Comparison of ENCODE assay signal across 9 mouse cellular contexts in the genomic region with DNA sequence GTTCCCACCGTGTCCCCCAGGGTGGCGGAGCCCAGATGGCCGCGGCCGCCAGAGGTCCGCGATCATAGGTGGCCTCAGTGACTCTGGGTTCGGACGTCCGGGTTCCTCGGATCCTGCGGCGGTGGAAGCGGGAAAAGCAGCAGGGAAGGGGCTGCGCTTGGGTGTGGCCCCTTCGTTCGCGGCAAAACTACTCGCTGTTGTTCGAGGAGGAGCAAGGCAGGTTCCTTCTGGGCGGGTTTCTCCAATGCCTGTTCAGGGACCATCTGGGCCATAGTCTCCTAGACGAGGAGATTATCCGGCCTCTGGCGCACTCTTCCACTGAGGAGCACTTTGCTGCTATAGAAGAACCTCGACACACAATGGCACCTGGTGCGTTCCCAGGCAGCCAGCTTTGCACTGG. TPM values are rescaled to one million over a fixed set of nuclear protein-coding genes. Genes with fewer than 3 reads are reported as not detected.
DNase-seq lines count a peak whose midpoint lies in the region; ATAC-seq and TF ChIP-seq lines count a peak whose summit lies in the region.
"Had no signal": no experiment of that assay in that cellular context is flagged by ENCODE, and none has a peak within 500 bp of the region (broad histone marks: within the 10 kb centered on the region; RNA-seq: fewer than 3 reads in every experiment).

No protein-coding gene starts in this region.

- WGBS in heart, embryonic 16.5 days: 1% methylated on average over 26 of the region's 26 CpGs
- WGBS in liver, embryonic 14.5 days (ENCODE audit: insufficient replicate concordance): 1% methylated on average over 26 of the region's 26 CpGs

- intact Hi-C loops in heart, postnatal 10 days (cut with DNase I): no loop called here

- no peak for DNase-seq in heart, postnatal 10 days
- DNase-seq in ES-E14 (ENCODE audit: low read depth, low spot score): no peak
- DNase-seq in liver, embryonic 14.5 days (ENCODE audit: low read depth in 3 of 3, low spot score in 3 of 3): no peak
- DNase-seq in ovary, postnatal 36 days (ENCODE audit: low spot score): no peak
- DNase-seq in layer of hippocampus, adult 9-10 months (ENCODE audit: low spot score): no peak
- no peak for DNase-seq in gastrocnemius, adult 18-20 months (ENCODE audit: low spot score)

- peak overlapping the region; percentile 15; the same call in 1 of the 2 replicates for H3K4me3 ChIP-seq in heart, embryonic 16.5 days (ENCODE audit: low read length)
- peak overlapping the region; percentile 44 to 60 for H3K4me3 ChIP-seq in ES-E14 (ENCODE audit: insufficient read depth in 1 of 2, low read depth in 1 of 2, low read length in 2 of 2, poor library complexity in 1 of 2, severe bottlenecking in 1 of 2)
- H3K4me3 ChIP-seq in embryonic fibroblast, embryonic 13.5 days (ENCODE audit: insufficient read depth, low read length): peak overlapping the region; percentile 18
- peak overlapping the region; percentile 28 to 34; a peak in 3 of 4 replicates for H3K4me3 ChIP-seq in liver, embryonic 14.5 days (ENCODE audit: insufficient read depth in 1 of 2, low read depth in 2 of 2, low read length in 2 of 2)

- no peak for TF ChIP-seq POLR2A in embryonic fibroblast, embryonic 13.5 days (IDR thresholded peaks at IDR 0.05; ENCODE audit: low read depth, low read length)

- no peaks in the 10 kb centered on the region for H3K9me3 ChIP-seq in heart, embryonic 16.5 days (replicated peaks; ENCODE audit: control insufficient read depth, low read length)
- no peaks in the 10 kb centered on the region for H3K9me3 ChIP-seq in ES-E14 (ENCODE audit: control insufficient read depth, insufficient read depth, low read depth, low read length)
- no peaks in the 10 kb centered on the region for H3K9me3 ChIP-seq in liver, embryonic 14.5 days (ENCODE audit: control insufficient read depth, low read length)

- H3K27me3 ChIP-seq in heart, embryonic 16.5 days (ENCODE audit: control insufficient read depth, insufficient read depth, low read length): peaks cover 84% of the 10 kb centered on the region
- H3K27me3 ChIP-seq in liver, embryonic 14.5 days (ENCODE audit: control insufficient read depth, insufficient read depth, low read length): peaks cover 64% of the 10 kb centered on the region

- no peak overlapping the region for H3K27ac ChIP-seq in heart, embryonic 16.5 days (ENCODE audit: low read length)
- H3K27ac ChIP-seq in ES-E14 (ENCODE audit: insufficient read depth, low read depth, low read length, poor library complexity, severe bottlenecking): no peak overlapping the region
- no peak overlapping the region for H3K27ac ChIP-seq in embryonic fibroblast, embryonic 13.5 days (ENCODE audit: insufficient read depth, low read length)
- H3K27ac ChIP-seq in liver, embryonic 14.5 days: no peak overlapping the region

- no peak overlapping the region for H3K9ac ChIP-seq in heart, embryonic 16.5 days (ENCODE audit: low read length)
- peak overlapping the region; percentile 54; the same call in 1 of the 2 replicates for H3K9ac ChIP-seq in ES-E14 (ENCODE audit: insufficient read depth, low read depth, low read length, poor library complexity, severe bottlenecking)
- no peak overlapping the region for H3K9ac ChIP-seq in liver, embryonic 14.5 days (replicated peaks)

- ATAC-seq in heart, embryonic 16.5 days (replicated peaks; ENCODE audit: extremely low read depth, insufficient read depth, low FRiP score): no peak
- no peak for ATAC-seq in liver, embryonic 14.5 days (ENCODE audit: insufficient read depth)

- peak overlapping the region; percentile 27 for H3K4me2 ChIP-seq in heart, embryonic 16.5 days (ENCODE audit: low read depth, low read length)
- H3K4me2 ChIP-seq in liver, embryonic 14.5 days (ENCODE audit: low read depth): peak overlapping the region; percentile 54

- H3K36me3 ChIP-seq in heart, embryonic 16.5 days (ENCODE audit: control insufficient read depth, insufficient read depth): no peaks in the 10 kb centered on the region
- H3K36me3 ChIP-seq in ES-E14 (ENCODE audit: control insufficient read depth, insufficient read depth, low read length, poor library complexity, severe bottlenecking): no peaks in the 10 kb centered on the region
- no peaks in the 10 kb centered on the region for H3K36me3 ChIP-seq in liver, embryonic 14.5 days (replicated peaks; ENCODE audit: control insufficient read depth, insufficient read depth, low read depth)

- TF ChIP-seq EP300 in liver, embryonic 14.5 days (IDR thresholded peaks at IDR 0.05; ENCODE audit: low read depth): no peak

- peaks cover 6% of the 10 kb centered on the region; the same call in 1 of the 2 replicates for H3K4me1 ChIP-seq in heart, embryonic 16.5 days (ENCODE audit: control insufficient read depth, insufficient read depth, low read length)
- peaks cover 0 to 6% of the 10 kb centered on the region in 2 experiments; a peak in 2 of 4 replicates for H3K4me1 ChIP-seq in ES-E14 (ENCODE audit: control insufficient read depth in 2 of 2, insufficient read depth in 2 of 2, low read length in 2 of 2, poor library complexity in 1 of 2)
- peaks cover 2% of the 10 kb centered on the region; the same call in 1 of the 2 replicates for H3K4me1 ChIP-seq in embryonic fibroblast, embryonic 13.5 days (ENCODE audit: control insufficient read depth, insufficient read depth, low read length)
- H3K4me1 ChIP-seq in liver, embryonic 14.5 days (replicated peaks; ENCODE audit: control insufficient read depth in 2 of 2, insufficient read depth in 2 of 2, low read length in 1 of 2): peaks cover 6 to 9% of the 10 kb centered on the region in 2 experiments; a peak in 3 of 4 replicates

- TF ChIP-seq CTCF in embryonic fibroblast, embryonic 13.5 days (IDR thresholded peaks at IDR 0.05; ENCODE audit: borderline replicate concordance, insufficient read depth, low read length): no peak
- peak; percentile 12; the same call in 1 of the 2 replicates for TF ChIP-seq CTCF in liver, embryonic 14.5 days (IDR thresholded peaks at IDR 0.05; ENCODE audit: low read depth)

- in situ Hi-C loops in ES-E14 (cut with MboI; ENCODE audit: low sequenced_read_pairs in 2 of 2, unreplicated experiment in 2 of 2): loop anchor here in 1 of 2 experiments (25.0 kb wide), 1 partner anchor 317 kb away; no protein-coding TSS in a partner anchor

TF ChIP-seq in ES-E14, 5 proteins besides CTCF, POLR2A, EP300 and RAD21:
- no peak for TF ChIP-seq ZNF384 (IDR thresholded peaks at IDR 0.05; ENCODE audit: low read depth, low read length)
- no peak for TF ChIP-seq CHD2 (IDR thresholded peaks at IDR 0.05; ENCODE audit: low read depth, low read length)
- TF ChIP-seq ZC3H11A (IDR thresholded peaks at IDR 0.05; ENCODE audit: borderline replicate concordance, low read depth, low read length): no peak
- no peak for TF ChIP-seq MAFK (IDR thresholded peaks at IDR 0.05; ENCODE audit: insufficient read depth, low read depth, low read length)
- TF ChIP-seq HCFC1 (IDR thresholded peaks at IDR 0.05; ENCODE audit: borderline replicate concordance, insufficient read depth, low read length): no peak

RNA-seq across cellular contexts. Expression of gene BC107364, which starts 47.7 kb away (rescaled TPM):
- 1.3 and 1.5 TPM in 2 replicates for polyA plus RNA-seq in heart, embryonic 16.5 days (2015; fragmentation: Nextera tagmentation; extraction: Ambion mirVana)
- not detected for total RNA-seq in heart, postnatal 10 days (2021)
- not detected in 2 replicates for total RNA-seq in ES-E14 (2012; rRNA removed)
- not detected in 2 replicates for polyA plus RNA-seq in embryonic fibroblast, embryonic 13.5 days (2011; ENCODE audit: insufficient read length, low read depth, missing spikeins)
- polyA plus RNA-seq in liver, embryonic 14.5 days (2012; rRNA removed): not detected in 2 replicates
- not detected in 2 replicates for polyA plus RNA-seq in liver, embryonic 14.5 days (2014; fragmentation: Nextera tagmentation; extraction: Ambion mirVana)
- not detected for total RNA-seq in gastrocnemius, adult 18-20 months (2021)
- total RNA-seq: left cerebral cortex, postnatal 10 days had no signal
